Mouse (Mus musculus) lung, embryonic 14.5 days (tissue): ENCODE data around the gene Speer3. TPM values are rescaled to one million over a fixed set of nuclear protein-coding genes. Genes with fewer than 3 reads are reported as not detected.
"Not testable (repeated sequence)": the region's sequence is repeated elsewhere in the genome, so short reads cannot be mapped to it uniquely, and the experiment has no call there.

Experiments
- ATAC-seq: fragments of 200-750 bp; cut with Nextera tagmentation; 2 replicates; pipeline ENCODE4 v1.8.0; 2017; ENCODE audit warnings: mild to moderate bottlenecking, moderate TSS enrichment, moderate library complexity; ENCODE audit not compliant: insufficient read depth
- DNase-seq: peaks from one replicate; pipeline ENCODE4 v3.0.0-alpha.2; 2015
- H3K27ac ChIP-seq: fragments of 300-500 bp; sonication (generic); 2 replicates; pipeline ENCODE4 v1.5.1; 2014; ENCODE audit warnings: low read depth, mild to moderate bottlenecking, moderate library complexity
- H3K27me3 ChIP-seq: fragments of 300-500 bp; sonication (generic); 2 replicates; pipeline ENCODE4 v1.6.1; 2014; ENCODE audit warnings: low read length, control low read depth; ENCODE audit not compliant: insufficient read depth
- H3K36me3 ChIP-seq: fragments of 300-500 bp; sonication (generic); 2 replicates; pipeline ENCODE4 v1.6.1; 2014; ENCODE audit warnings: control low read depth; ENCODE audit not compliant: insufficient read depth
- H3K4me1 ChIP-seq: fragments of 300-500 bp; sonication (generic); 2 replicates; pipeline ENCODE4 v1.6.1; 2014; ENCODE audit warnings: antibody characterized with exemption, control low read depth; ENCODE audit not compliant: insufficient read depth
- H3K4me2 ChIP-seq: fragments of 300-500 bp; sonication (generic); 2 replicates; pipeline ENCODE4 v1.6.1; 2014; ENCODE audit warnings: mild to moderate bottlenecking
- H3K4me3 ChIP-seq: fragments of 300-500 bp; sonication (generic); 2 replicates; pipeline ENCODE4 v1.5.1; 2014; ENCODE audit warnings: low read depth, low read length
- H3K9ac ChIP-seq: fragments of 300-500 bp; sonication (generic); 2 replicates; pipeline ENCODE4 v1.6.1; 2014
- H3K9me3 ChIP-seq: fragments of 300-500 bp; sonication (generic); 2 replicates; pipeline ENCODE4 v1.6.1; 2016; ENCODE audit warnings: low read depth, low read length, control low read depth
- CTCF ChIP-seq: IDR thresholded peaks from 2 replicates; pipeline ENCODE4 v1.5.1; 2016; ENCODE audit warnings: antibody characterized with exemption, low read depth
- WGBS: fragments of 180-500 bp; shearing (Covaris S2); extraction: QIAGEN DNeasy Blood & Tissue Kit; methylation state at CpG from one replicate; pipeline ENCODE4 v1.1.7; 2014; 5-methylcytosine and 5-hydroxymethylcytosine counted together
- polyA plus RNA-seq: library from polyadenylated mRNA; unstranded; fragments of >200 nt; fragmentation: Nextera tagmentation; extraction: Ambion mirVana; gene quantifications from 2 replicates; pipeline ENCODE4 v1.2.1, GENCODE M21; 2014

Gene Speer3
- not detected in 2 replicates for polyA plus RNA-seq

- WGBS: 88% methylated on average over 1 of the region's 1 CpGs
- Histone ChIP-seq H3K36me3 (no peaks in the 10 kb centered on the region), H3K4me2 (no peak within 1 kb of the TSS), H3K9ac (no peak within 1 kb of the TSS), H3K9me3 (no peaks in the 10 kb centered on the region), H3K27ac (no peak within 1 kb of the TSS), H3K4me3 (no peak within 1 kb of the TSS), H3K27me3 (no peaks in the 10 kb centered on the region), H3K4me1 (no peaks in the 10 kb centered on the region)
- TF ChIP-seq CTCF: no peak
- DNase-seq (no peak), ATAC-seq (no peak)
Observed at GRCm38 (mm10) chr5:13791319-13791718, at the start of gene Speer3. Speer3 (plus strand) TSS chr5:13791619.

GRCm38 (mm10) chr5:13810496-13810895 is 19.1 kb downstream of the Speer3 start:
- not testable (repeated sequence) for H3K9ac ChIP-seq, H3K4me2 ChIP-seq, H3K27me3 ChIP-seq, H3K4me1 ChIP-seq, H3K4me3 ChIP-seq, H3K27ac ChIP-seq, DNase-seq, ATAC-seq, H3K36me3 ChIP-seq, H3K9me3 ChIP-seq
- 59% methylated on average over 2 of the region's 2 CpGs for WGBS

GRCm38 (mm10) chr5:13825108-13825507 is 33.7 kb downstream of the Speer3 start:
- Histone ChIP-seq H3K27me3 (no peaks in the 10 kb centered on the region), H3K36me3 (no peaks in the 10 kb centered on the region), H3K4me2 (no peak overlapping the region), H3K4me3 (no peak overlapping the region), H3K9me3 (no peaks in the 10 kb centered on the region), H3K4me1 (no peaks in the 10 kb centered on the region), H3K27ac (no peak overlapping the region), H3K9ac (no peak overlapping the region)
- no peak for ATAC-seq
- DNase-seq: no peak
- no peak for TF ChIP-seq CTCF

GRCm38 (mm10) chr5:13826708-13827107 is 35.3 kb downstream of the Speer3 start:
- DNase-seq (peak; percentile 10), ATAC-seq (peak; percentile 69; the same call in 1 of the 2 replicates)
- Histone ChIP-seq H3K9ac (no peak overlapping the region), H3K4me3 (no peak overlapping the region), H3K4me1 (no peaks in the 10 kb centered on the region), H3K9me3 (no peaks in the 10 kb centered on the region), H3K4me2 (no peak overlapping the region), H3K36me3 (no peaks in the 10 kb centered on the region), H3K27ac (no peak overlapping the region), H3K27me3 (no peaks in the 10 kb centered on the region)
- no peak for TF ChIP-seq CTCF

DNA sequence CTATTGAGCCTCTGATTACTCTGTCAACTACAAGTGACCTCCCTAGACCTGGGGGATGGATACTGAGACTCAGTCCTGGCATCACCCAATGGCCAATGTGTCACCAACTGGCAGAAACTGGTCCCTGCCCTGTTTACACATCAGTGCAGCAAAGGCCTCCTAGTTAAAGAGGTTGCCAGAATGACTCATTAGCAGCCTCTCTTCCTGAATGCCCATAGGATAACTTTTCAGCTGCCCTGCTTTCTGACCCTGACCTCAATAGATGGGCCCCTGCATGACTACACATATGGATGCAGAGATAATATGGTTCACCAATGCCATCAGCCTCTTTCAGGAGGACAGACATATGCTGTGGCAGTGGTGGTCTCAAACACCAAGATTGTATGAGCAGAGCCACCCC is 52.9 kb downstream of the Speer3 start:
- H3K27me3 ChIP-seq: no peaks in the 10 kb centered on the region
- no peaks in the 10 kb centered on the region for H3K4me1 ChIP-seq
- DNase-seq (no peak), ATAC-seq (no peak)
- H3K4me2 ChIP-seq: no peak overlapping the region
- no peak overlapping the region for H3K4me3 ChIP-seq
- no peaks in the 10 kb centered on the region for H3K36me3 ChIP-seq
- TF ChIP-seq CTCF: no peak
- no peak overlapping the region for H3K9ac ChIP-seq
- H3K27ac ChIP-seq: no peak overlapping the region
- H3K9me3 ChIP-seq: no peaks in the 10 kb centered on the region

Other genes with a start within 250 kb of the Speer3 start
- 18.7 and 21.4 TPM in 2 replicates for gene Sema3e, start 233.7 kb downstream of the Speer3 start, polyA plus RNA-seq